Mouse (Mus musculus): Measurements from ENCODE around the gene Flt3l.

DNA sequence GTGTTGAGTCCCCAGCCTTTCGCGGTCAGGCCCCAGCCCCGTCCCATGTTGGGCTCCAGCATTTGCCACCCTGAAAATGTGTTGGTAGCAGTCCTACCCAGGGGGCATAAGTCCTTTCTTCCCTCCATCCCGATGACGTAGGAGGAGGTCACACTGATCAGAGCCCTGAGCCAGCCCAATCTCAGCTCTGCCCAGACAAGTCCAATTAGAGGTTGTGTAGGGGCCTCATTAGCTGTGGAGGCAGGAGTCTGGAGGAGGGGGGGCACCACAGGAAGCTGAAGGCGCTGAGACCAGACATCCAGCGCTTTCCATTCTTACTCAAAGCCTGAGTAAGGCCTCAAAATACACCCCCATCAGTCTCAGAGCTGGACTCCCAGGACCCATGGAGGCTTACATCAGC lies 49.7 kb upstream of the Flt3l start:
- TF ChIP-seq EP300 (IDR thresholded peaks at IDR 0.05; ENCODE audit: low read depth), result no peak
- TF ChIP-seq CTCF (IDR thresholded peaks at IDR 0.05; ENCODE audit: low read depth), result no peak

All from liver, postnatal 0 days (tissue).